In genomic region chr9:41595749-41596148, GRCm38 (mm10) we compare ENCODE assay signal across 11 mouse cellular contexts.
DNase-seq lines count a peak whose midpoint lies in the region; ATAC-seq lines count a peak whose summit lies in the region.
"Had no signal": no experiment of that assay in that cellular context is flagged by ENCODE, and none has a peak within 500 bp of the region (broad histone marks: within the 10 kb centered on the region; RNA-seq: fewer than 3 reads in every experiment).

No protein-coding gene starts in this region.

- peak overlapping the region; percentile 33; the same call in 1 of the 2 replicates for H3K4me2 ChIP-seq in midbrain, embryonic 16.5 days (ENCODE audit: low read length)
- H3K4me2 ChIP-seq: liver, embryonic 13.5 days had no signal

- H3K27me3 ChIP-seq in midbrain, embryonic 16.5 days (ENCODE audit: control insufficient read depth, insufficient read depth, low read depth, low read length), result no peaks in the 10 kb centered on the region
- H3K27me3 ChIP-seq: liver, embryonic 13.5 days had no signal

- H3K27ac ChIP-seq in midbrain, embryonic 16.5 days (ENCODE audit: low read length), result peak overlapping the region; percentile 85
- H3K27ac ChIP-seq: liver, embryonic 13.5 days had no signal

- peaks cover 4% of the 10 kb centered on the region for H3K36me3 ChIP-seq in midbrain, embryonic 16.5 days (ENCODE audit: control insufficient read depth, insufficient read depth, low read length)
- H3K36me3 ChIP-seq: liver, embryonic 13.5 days had no signal

- DNase-seq in heart, adult 11 months, result peak; percentile 68
- no peak for DNase-seq in heart, adult 8-10 months (ENCODE audit: low spot score)
- peak; percentile 56 for DNase-seq in adipocyte (ENCODE audit: low spot score)
- peak; percentile 34 to 45 for DNase-seq in heart, postnatal 10 days
- DNase-seq in yolk sac, embryonic 10.5 days (ENCODE audit: low spot score), result no peak
- DNase-seq in layer of hippocampus, adult 18-20 months (ENCODE audit: low spot score in 2 of 2), result no peak
- DNase-seq: cerebellum, adult 11-12 months; layer of hippocampus, adult 9-11 months; liver, embryonic 13.5 days had no signal

- peak overlapping the region; percentile 30; the same call in 1 of the 2 replicates for H3K9ac ChIP-seq in midbrain, embryonic 16.5 days (ENCODE audit: low read depth, low read length)
- H3K9ac ChIP-seq: liver, embryonic 13.5 days had no signal

- no peaks in the 10 kb centered on the region for H3K9me3 ChIP-seq in midbrain, embryonic 16.5 days (replicated peaks; ENCODE audit: control insufficient read depth, low read length, poor library complexity, severe bottlenecking)
- H3K9me3 ChIP-seq: liver, embryonic 13.5 days had no signal

- peak; percentile 31; the same call in 1 of the 2 replicates for ATAC-seq in midbrain, embryonic 16.5 days
- ATAC-seq in erythroid progenitor cell, adult 5-6 weeks (replicated peaks; ENCODE audit: low FRiP score, poor library complexity, severe bottlenecking), result no peak

- H3K4me3 ChIP-seq in midbrain, embryonic 16.5 days (ENCODE audit: low read depth, low read length), result no peak overlapping the region
- H3K4me3 ChIP-seq: liver, embryonic 13.5 days had no signal

- 11% methylated on average over 5 of the region's 5 CpGs for WGBS in midbrain, embryonic 16.5 days

- peaks cover 83% of the 10 kb centered on the region for H3K4me1 ChIP-seq in midbrain, embryonic 16.5 days (ENCODE audit: control insufficient read depth, insufficient read depth, low read length)
- H3K4me1 ChIP-seq: liver, embryonic 13.5 days had no signal

- intact Hi-C loops in heart, postnatal 10 days (cut with DNase I), result no loop called here

Comparison
In these comparisons a context has a peak if more than half of its experiments do, and no peak if none do; other contexts are left out.
1. DNase-seq: peak in heart, adult 11 months (single experiment), adipocyte (single experiment) and heart, postnatal 10 days (2 of 2); none in heart, adult 8-10 months (single experiment), yolk sac, embryonic 10.5 days (single experiment) and layer of hippocampus, adult 18-20 months (0 of 2).